Mouse (Mus musculus) kidney, adult 2 months (tissue): ENCODE measurements at regions not wholly inside any gene's neighbourhood (a gene's known extent, or its start where the extent isn't known, plus 50 kb on each side); places are given as distances from the start of the nearest gene placed in this dataset.

Experiments
- DNase-seq: peaks from one replicate; pipeline ENCODE4 v3.0.0; 2021
- H3K27ac ChIP-seq: fragments of 200-500 bp; 2 replicates; pipeline ENCODE4 v1.5.1; 2012; ENCODE audit warnings: low read depth, low read length, control low read depth, inconsistent platforms; ENCODE audit not compliant: insufficient read depth
- H3K27me3 ChIP-seq: fragments of 200-500 bp; replicated peaks from 2 replicates; pipeline ENCODE4 v1.6.1; 2012; ENCODE audit warnings: mild to moderate bottlenecking, moderate library complexity, low read length, inconsistent platforms; ENCODE audit not compliant: control insufficient read depth, insufficient read depth
- H3K36me3 ChIP-seq: fragments of 200-500 bp; 2 replicates; pipeline ENCODE4 v1.6.1; 2012; ENCODE audit warnings: mild to moderate bottlenecking, moderate library complexity, low read length, inconsistent platforms; ENCODE audit not compliant: control insufficient read depth, insufficient read depth
- H3K4me1 ChIP-seq: fragments of 200-500 bp; 2 replicates; pipeline ENCODE4 v1.6.1; 2011; ENCODE audit warnings: low read length; ENCODE audit not compliant: control insufficient read depth, insufficient read depth
- H3K4me3 ChIP-seq: fragments of 200-500 bp; 2 replicates; pipeline ENCODE4 v1.5.1; 2011; ENCODE audit warnings: mild to moderate bottlenecking, low read depth, low read length, control low read depth; ENCODE audit not compliant: insufficient read depth
- CTCF ChIP-seq: fragments of 200-500 bp; conservative IDR thresholded peaks from 2 replicates; pipeline ENCODE4 v1.5.1; 2011; ENCODE audit warnings: low read depth, mild to moderate bottlenecking, control low read depth, low read length, moderate library complexity, mixed read lengths; ENCODE audit not compliant: insufficient read depth, insufficient read length
- POLR2A ChIP-seq: fragments of 200-500 bp; IDR thresholded peaks from one replicate; pipeline ENCODE4 v1.6.1; 2011; ENCODE audit warnings: low read depth, low read length, control low read depth
- WGBS: fragments of 180-500 bp; shearing (Covaris S2); methylation state at CpG from one replicate; pipeline ENCODE4 v1.1.7; 2018; 5-methylcytosine and 5-hydroxymethylcytosine counted together

- no peaks in the 10 kb centered on the region for H3K4me1 ChIP-seq
- H3K4me3 ChIP-seq = no peak overlapping the region
- DNase-seq = no peak
- H3K27ac ChIP-seq = no peak overlapping the region
- H3K27me3 ChIP-seq = no peaks in the 10 kb centered on the region
- WGBS = 85% methylated on average over 6 of the region's 6 CpGs
- TF ChIP-seq CTCF (no peak), POLR2A (no peak)
- H3K36me3 ChIP-seq = no peaks in the 10 kb centered on the region
Observed at GRCm38 (mm10) chr13:57087966-57088365, 192.2 kb upstream of the Trpc7 start.

- Histone ChIP-seq H3K4me1 (no peaks in the 10 kb centered on the region), H3K4me3 (no peak overlapping the region), H3K27ac (no peak overlapping the region), H3K27me3 (no peaks in the 10 kb centered on the region), H3K36me3 (no peaks in the 10 kb centered on the region)
- no peak for TF ChIP-seq CTCF
- no peak for TF ChIP-seq POLR2A
- 74% methylated on average over 5 of the region's 5 CpGs for WGBS
- no peak for DNase-seq
Observed at GRCm38 (mm10) chr13:57087398-57087797, 191.6 kb upstream of the Trpc7 start.

GRCm38 (mm10) chr13:57083751-57084150, 188.0 kb upstream of the Trpc7 start:
- no peak overlapping the region for H3K27ac ChIP-seq
- WGBS = 61% methylated on average over 5 of the region's 5 CpGs
- no peaks in the 10 kb centered on the region for H3K4me1 ChIP-seq
- no peak for DNase-seq
- H3K27me3 ChIP-seq = no peaks in the 10 kb centered on the region
- no peak for TF ChIP-seq CTCF
- no peak for TF ChIP-seq POLR2A
- H3K4me3 ChIP-seq = no peak overlapping the region
- H3K36me3 ChIP-seq = no peaks in the 10 kb centered on the region

- H3K4me1 ChIP-seq = no peaks in the 10 kb centered on the region
- no peaks in the 10 kb centered on the region for H3K27me3 ChIP-seq
- no peak for TF ChIP-seq POLR2A
- no peak for TF ChIP-seq CTCF
- no peak overlapping the region for H3K27ac ChIP-seq
- H3K4me3 ChIP-seq = no peak overlapping the region
- DNase-seq = no peak
- no peaks in the 10 kb centered on the region for H3K36me3 ChIP-seq
- 86% methylated on average over 5 of the region's 5 CpGs for WGBS
Observed at GRCm38 (mm10) chr13:57070479-57070878, 174.7 kb upstream of the Trpc7 start.

GRCm38 (mm10) chr13:57061656-57062055, 165.9 kb upstream of the Trpc7 start:
- Histone ChIP-seq H3K27ac (no peak overlapping the region), H3K36me3 (no peaks in the 10 kb centered on the region), H3K4me1 (no peaks in the 10 kb centered on the region), H3K4me3 (no peak overlapping the region), H3K27me3 (no peaks in the 10 kb centered on the region)
- WGBS = 64% methylated on average over 9 of the region's 9 CpGs
- TF ChIP-seq CTCF = no peak
- TF ChIP-seq POLR2A = no peak
- no peak for DNase-seq

- TF ChIP-seq CTCF = no peak
- no peak for TF ChIP-seq POLR2A
- no peak overlapping the region for H3K4me3 ChIP-seq
- no peaks in the 10 kb centered on the region for H3K4me1 ChIP-seq
- 58% methylated on average over 7 of the region's 7 CpGs for WGBS
- no peak overlapping the region for H3K27ac ChIP-seq
- no peaks in the 10 kb centered on the region for H3K36me3 ChIP-seq
- no peaks in the 10 kb centered on the region for H3K27me3 ChIP-seq
- no peak for DNase-seq
Observed at GRCm38 (mm10) chr13:57061074-57061473, 165.3 kb upstream of the Trpc7 start.

- no peaks in the 10 kb centered on the region for H3K27me3 ChIP-seq
- 88% methylated on average over 15 of the region's 15 CpGs for WGBS
- no peak overlapping the region for H3K27ac ChIP-seq
- TF ChIP-seq POLR2A (no peak), CTCF (no peak)
- H3K4me1 ChIP-seq = no peaks in the 10 kb centered on the region
- DNase-seq = no peak
- H3K36me3 ChIP-seq = no peaks in the 10 kb centered on the region
- no peak overlapping the region for H3K4me3 ChIP-seq
Observed at GRCm38 (mm10) chr13:57056786-57057185, 161.0 kb upstream of the Trpc7 start.

- H3K27me3 ChIP-seq = no peaks in the 10 kb centered on the region
- no peak overlapping the region for H3K4me3 ChIP-seq
- no peaks in the 10 kb centered on the region for H3K4me1 ChIP-seq
- WGBS = 56% methylated on average over 12 of the region's 12 CpGs
- no peak for DNase-seq
- H3K27ac ChIP-seq = no peak overlapping the region
- no peak for TF ChIP-seq CTCF
- no peak for TF ChIP-seq POLR2A
- H3K36me3 ChIP-seq = no peaks in the 10 kb centered on the region
Observed at GRCm38 (mm10) chr13:57055409-57056195, 159.8 kb upstream of the Trpc7 start.
